Mouse (Mus musculus): ENCODE results near the gene Lrrc43. TPM values are rescaled to one million over a fixed set of nuclear protein-coding genes. Genes with fewer than 3 reads are reported as not detected.

Lrrc43 gene
- polyA plus RNA-seq, 1 experiment from 2014 or later, result not detected

- no peak overlapping the region for H3K27ac ChIP-seq (replicated peaks; ENCODE audit: low read depth, low read length)
- no peak overlapping the region for H3K9ac ChIP-seq (ENCODE audit: low read length)
- no peaks in the 10 kb centered on the region for H3K9me3 ChIP-seq (ENCODE audit: control insufficient read depth, low read length)
- 92% methylated on average over 7 of the region's 7 CpGs for WGBS
- no peak overlapping the region for H3K4me3 ChIP-seq (ENCODE audit: low read depth, low read length)
- H3K36me3 ChIP-seq (ENCODE audit: control insufficient read depth, insufficient read depth, low read length), result peaks cover 4% of the 10 kb centered on the region; the same call in 1 of the 2 replicates
- H3K4me2 ChIP-seq (ENCODE audit: low read depth, severe bottlenecking), result no peak overlapping the region
- no peaks in the 10 kb centered on the region for H3K4me1 ChIP-seq (ENCODE audit: control insufficient read depth, insufficient read depth, low read length)
- no peak for ATAC-seq (ENCODE audit: insufficient number of reproducible peaks, low FRiP score, low TSS enrichment, low read depth)
- no peak for DNase-seq (ENCODE audit: low spot score)
- no peaks in the 10 kb centered on the region for H3K27me3 ChIP-seq (ENCODE audit: control insufficient read depth, insufficient read depth, low read length)
Observed at GRCm38 (mm10) chr5:123555693-123556092, 66.6 kb downstream of the Lrrc43 start.

- Histone ChIP-seq H3K27me3 (ENCODE audit: control insufficient read depth, insufficient read depth, low read length) (no peaks in the 10 kb centered on the region), H3K27ac (replicated peaks; ENCODE audit: low read depth, low read length) (no peak overlapping the region), H3K9ac (ENCODE audit: low read length) (no peak overlapping the region), H3K4me1 (ENCODE audit: control insufficient read depth, insufficient read depth, low read length) (no peaks in the 10 kb centered on the region), H3K9me3 (ENCODE audit: control insufficient read depth, low read length) (no peaks in the 10 kb centered on the region), H3K4me3 (ENCODE audit: low read depth, low read length) (no peak overlapping the region), H3K4me2 (ENCODE audit: low read depth, severe bottlenecking) (no peak overlapping the region), H3K36me3 (ENCODE audit: control insufficient read depth, insufficient read depth, low read length) (peaks cover 6% of the 10 kb centered on the region; the same call in 1 of the 2 replicates)
- no peak for DNase-seq (ENCODE audit: low spot score)
- ATAC-seq (ENCODE audit: insufficient number of reproducible peaks, low FRiP score, low TSS enrichment, low read depth), result no peak
- 81% methylated on average over 2 of the region's 2 CpGs for WGBS
Observed at GRCm38 (mm10) chr5:123556451-123556850, 67.3 kb downstream of the Lrrc43 start.

Small RNA genes lying within 50 kb of the gene (microRNA-seq; reads per million reads assigned to microRNA genes)
- 1.8 reads per million for gene Mir7647

Other genes starting within 250 kb of the Lrrc43 start
- gene Wdr66, start 237.2 kb upstream of the Lrrc43 start, polyA plus RNA-seq (2014; fragmentation: Nextera tagmentation; extraction: Ambion mirVana), result 0.13 and 0.28 TPM in 2 replicates
- gene Bcl7a, start 145.5 kb upstream of the Lrrc43 start, polyA plus RNA-seq (2014; fragmentation: Nextera tagmentation; extraction: Ambion mirVana), result 44.4 and 45.2 TPM in 2 replicates
- gene Mlxip, start 94.5 kb upstream of the Lrrc43 start, polyA plus RNA-seq (2014; fragmentation: Nextera tagmentation; extraction: Ambion mirVana), result 19.3 and 21.7 TPM in 2 replicates
- not detected in 2 replicates for gene Il31, start 184 bp downstream of the Lrrc43 start, polyA plus RNA-seq (2014; fragmentation: Nextera tagmentation; extraction: Ambion mirVana)
- gene B3gnt4, start 21.2 kb downstream of the Lrrc43 start, polyA plus RNA-seq (2014; fragmentation: Nextera tagmentation; extraction: Ambion mirVana), result 0.23 and 0.60 TPM in 2 replicates
- gene Diablo, start 34.9 kb downstream of the Lrrc43 start, polyA plus RNA-seq (2014; fragmentation: Nextera tagmentation; extraction: Ambion mirVana), result 120 and 124 TPM in 2 replicates
- 0.14 and 0.55 TPM in 2 replicates for gene Gm49027, start 36.2 kb downstream of the Lrrc43 start, polyA plus RNA-seq (2014; fragmentation: Nextera tagmentation; extraction: Ambion mirVana)
- 28.4 and 29.0 TPM in 2 replicates for gene Vps33a, start 83.7 kb downstream of the Lrrc43 start, polyA plus RNA-seq (2014; fragmentation: Nextera tagmentation; extraction: Ambion mirVana)
- 37.8 and 44.9 TPM in 2 replicates for gene Clip1, start 195.3 kb downstream of the Lrrc43 start, polyA plus RNA-seq (2014; fragmentation: Nextera tagmentation; extraction: Ambion mirVana)
- 100 and 106 TPM in 2 replicates for gene Zcchc8, start 231.8 kb downstream of the Lrrc43 start, polyA plus RNA-seq (2014; fragmentation: Nextera tagmentation; extraction: Ambion mirVana)